Mouse (Mus musculus): ENCODE results near the gene Ankrd13b. TPM values are rescaled to one million over a fixed set of nuclear protein-coding genes. Genes with fewer than 3 reads are reported as not detected.

The Ankrd13b gene
- 4.7 and 5.5 TPM in 2 replicates for polyA plus RNA-seq (2021; fragmentation: Nextera tagmentation)
- long read RNA-seq, experiment 1, partial matches to known transcripts = 6 of 11 reads
- long read RNA-seq, experiment 1, other reads (novel, unspliced or antisense) = 4 of 11 reads
- long read RNA-seq, experiment 2, partial matches to known transcripts = 16 of 24 reads
- long read RNA-seq, experiment 2, other reads (novel, unspliced or antisense) = 5 of 24 reads

DNA sequence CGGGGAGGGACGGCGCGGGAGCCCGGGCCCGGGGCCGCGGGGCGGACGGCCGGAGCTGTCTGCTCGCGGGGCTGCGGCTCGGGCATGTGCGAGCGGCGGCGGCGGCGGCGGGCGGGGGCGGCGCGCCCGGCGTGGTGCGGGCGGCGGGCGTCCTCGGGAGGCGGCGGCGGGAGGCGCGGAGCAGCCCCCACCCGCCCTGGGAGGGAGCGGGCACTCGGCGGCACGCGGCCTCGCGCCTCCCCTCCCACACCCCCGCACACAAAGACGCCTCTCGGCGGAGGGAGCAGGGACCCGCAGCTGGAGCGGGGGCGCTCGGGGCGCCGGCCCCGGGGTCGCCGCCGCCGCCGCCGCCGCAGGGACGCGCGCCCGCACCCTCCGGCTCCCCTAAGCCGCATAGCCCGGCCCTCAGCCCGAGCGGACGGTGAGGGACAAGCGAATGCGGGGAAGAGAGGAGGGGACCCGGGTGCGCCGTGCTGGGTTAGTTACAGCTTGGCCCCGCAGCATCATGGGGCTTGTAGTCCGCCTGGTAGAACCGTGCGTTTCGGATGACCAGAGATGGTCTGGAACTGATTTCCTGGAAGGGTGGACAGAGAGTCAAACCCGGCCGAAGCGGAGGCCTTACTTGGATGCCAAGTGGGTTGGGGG, at the start of gene Ankrd13b:
Gene Ankrd13b (minus strand): TSS at position 88 of the 645 bp plus-strand sequence.

DNA sequence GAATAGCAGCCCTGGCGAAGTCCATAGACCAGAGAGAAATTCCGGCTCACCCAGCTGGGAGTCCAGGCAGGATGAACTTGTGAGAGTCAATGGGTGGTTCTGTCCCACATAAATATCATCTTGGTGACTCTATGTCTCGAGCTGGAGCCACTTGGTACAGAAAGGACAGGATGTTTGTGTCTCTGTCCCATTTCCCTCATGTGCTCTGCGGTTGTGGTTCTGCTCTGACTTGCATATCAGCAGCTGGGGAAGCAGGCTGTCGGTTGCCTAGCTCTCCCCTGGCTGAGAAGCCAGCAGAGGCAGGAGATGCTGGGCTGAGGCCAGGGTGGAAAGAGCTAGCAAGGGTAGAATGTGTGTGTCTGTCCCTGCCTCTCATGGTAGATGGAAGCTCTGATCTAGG, 29.6 kb upstream of the Ankrd13b start, which contains the start of gene Gm10392:
Gene Gm10392 (minus strand): TSS at position 156 of the 400 bp plus-strand sequence.

DNA sequence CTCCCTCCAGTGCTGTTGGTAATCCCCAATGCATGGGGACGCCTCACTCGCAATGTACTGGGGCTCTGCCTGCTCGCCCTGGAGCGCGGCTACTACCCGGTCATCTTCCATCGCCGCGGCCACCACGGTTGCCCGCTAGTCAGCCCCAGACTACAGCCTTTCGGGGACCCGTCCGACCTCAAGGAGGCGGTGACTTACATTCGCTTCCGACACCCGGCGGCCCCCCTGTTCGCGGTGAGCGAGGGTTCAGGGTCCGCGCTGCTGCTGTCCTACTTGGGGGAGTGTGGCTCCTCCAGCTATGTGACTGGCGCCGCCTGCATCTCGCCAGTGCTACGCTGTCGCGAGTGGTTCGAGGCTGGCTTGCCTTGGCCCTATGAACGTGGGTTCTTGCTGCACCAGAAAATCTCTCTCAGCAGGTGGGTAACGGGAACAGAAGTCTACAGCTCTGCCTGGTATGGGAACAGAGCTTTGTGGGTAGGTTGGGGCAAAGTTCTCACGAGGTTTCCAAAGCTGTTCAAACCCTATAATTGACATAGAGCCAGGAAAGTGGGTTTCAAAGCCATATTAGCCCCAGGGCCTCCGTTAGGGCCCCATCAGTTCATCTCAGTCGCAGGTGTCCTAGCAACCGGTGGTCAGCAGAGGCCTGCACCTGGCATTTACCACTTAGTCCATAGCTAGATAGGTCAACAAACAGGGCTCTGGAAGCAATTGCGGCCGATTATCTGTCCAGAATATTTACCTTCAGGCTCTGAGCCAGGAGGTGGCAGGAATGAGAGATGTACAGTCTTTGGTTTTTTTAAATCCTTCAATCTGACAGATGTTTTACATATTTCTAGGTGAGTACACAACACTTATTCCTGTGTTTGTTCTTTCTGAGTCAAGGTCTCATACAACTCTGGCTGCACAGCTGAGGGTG, 26.4 kb upstream of the Ankrd13b start, which contains the start of gene Trp53i13:
Gene Trp53i13 (minus strand): TSS at position 344 of the 916 bp plus-strand sequence.

GRCm38 (mm10) chr11:77514832-77515636, 25.6 kb upstream of the Ankrd13b start, which contains the start of gene Abhd15:
TSS of gene Abhd15 (plus strand) at chr11:77515121.

DNA sequence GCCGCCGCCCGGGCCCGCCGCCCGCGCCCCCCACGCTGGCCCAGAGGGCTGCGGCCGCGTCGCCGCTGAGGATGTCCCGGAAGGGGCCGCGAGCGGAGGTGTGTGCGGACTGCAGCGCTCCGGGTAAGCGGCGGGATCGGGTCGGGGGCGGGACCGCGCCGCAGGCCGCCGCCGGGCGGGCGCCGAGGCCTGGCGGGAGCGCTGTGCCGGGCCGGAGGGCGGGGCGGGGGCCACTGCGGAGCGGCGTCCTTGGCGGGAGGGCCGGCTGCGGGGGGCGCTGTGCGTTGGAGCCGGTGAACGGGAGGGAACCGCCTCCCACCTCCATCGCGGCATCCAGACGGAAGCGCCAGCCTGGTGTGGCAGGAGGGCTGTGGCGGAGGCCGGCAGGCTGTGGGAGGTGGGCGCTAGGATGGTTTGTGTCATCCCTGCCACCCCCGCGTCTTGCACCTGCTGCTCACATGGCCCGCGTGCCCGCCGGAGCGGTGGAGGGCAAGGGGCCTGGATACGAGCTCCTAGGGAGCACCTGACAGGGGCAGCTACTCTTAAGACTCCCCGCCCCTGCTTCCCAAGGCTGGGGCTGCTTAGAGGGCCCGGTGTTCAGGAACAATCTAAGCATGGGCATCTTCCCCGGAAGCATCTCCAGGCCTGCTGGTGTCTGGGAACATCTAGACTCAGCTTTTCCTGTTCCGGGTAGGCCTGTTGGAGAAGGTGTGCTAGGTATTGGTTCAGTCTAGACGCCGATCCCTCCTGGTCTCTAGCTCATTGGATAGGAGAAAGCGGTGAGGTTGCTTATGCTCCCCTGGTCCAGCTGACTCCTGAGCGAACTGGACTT, 4.2 kb upstream of the Ankrd13b start, which contains the start of gene Git1:
Gene Git1 (plus strand): TSS at position 51 of the 832 bp plus-strand sequence.

GRCm38 (mm10) chr11:77462283-77463100, 27.0 kb downstream of the Ankrd13b start, which contains the start of gene Coro6:
TSS of gene Coro6 (plus strand) at chr11:77462411.

Other genes starting within 250 kb of the Ankrd13b start
- 2.1 and 2.6 TPM in 2 replicates for gene Coro6, start 27.3 kb downstream of the Ankrd13b start, polyA plus RNA-seq (2021; fragmentation: Nextera tagmentation)
- 31.1 and 36.5 TPM in 2 replicates for gene Git1, start 3.9 kb upstream of the Ankrd13b start, polyA plus RNA-seq (2021; fragmentation: Nextera tagmentation)
- 1.4 and 1.5 TPM in 2 replicates for gene Abhd15, start 25.4 kb upstream of the Ankrd13b start, polyA plus RNA-seq (2021; fragmentation: Nextera tagmentation)
- gene Trp53i13, start 26.3 kb upstream of the Ankrd13b start, polyA plus RNA-seq (2021; fragmentation: Nextera tagmentation) = 12.3 and 13.9 TPM in 2 replicates
- gene Gm10392, start 29.5 kb upstream of the Ankrd13b start, polyA plus RNA-seq (2021; fragmentation: Nextera tagmentation) = not detected in 2 replicates
- 8.7 and 18.8 TPM in 2 replicates for gene Taok1, start 118.1 kb upstream of the Ankrd13b start, polyA plus RNA-seq (2021; fragmentation: Nextera tagmentation)
- gene Nufip2, start 196.5 kb upstream of the Ankrd13b start, polyA plus RNA-seq (2021; fragmentation: Nextera tagmentation) = 5.9 and 6.2 TPM in 2 replicates
- 0.26 TPM in 1 of 2 replicates, not detected in the other for gene Cryba1, start 235.6 kb upstream of the Ankrd13b start, polyA plus RNA-seq (2021; fragmentation: Nextera tagmentation)

Measured in layer of hippocampus, adult 6 months (tissue).